Mouse (Mus musculus) megakaryocyte-erythroid progenitor cell, adult 5-6 weeks (primary cell): ENCODE results near the gene B430305J03Rik. TPM values are rescaled to one million over a fixed set of nuclear protein-coding genes. Genes with fewer than 3 reads are reported as not detected.

Experiments
- ATAC-seq: replicated peaks from 2 replicates; pipeline ENCODE4 v1.8.0; 2016; ENCODE audit warnings: mild to moderate bottlenecking, inconsistent platforms; ENCODE audit not compliant: severe bottlenecking, poor library complexity, low FRiP score, low TSS enrichment
- total RNA-seq, 2 experiments: library from RNA; stranded (forward) in 1 of 2; stranded (reverse) in 1 of 2; fragments of 200-1000, 215-1000 nt in 1 of 2; fragments of >200 nt in 1 of 2; fragmentation: Nextera tagmentation in 1 of 2; gene quantifications; 2 replicates each; pipeline ENCODE4 v1.2.3; 2014 to 2017

Gene B430305J03Rik
- total RNA-seq, 2 experiments from 2014 or later = 0.05 to 0.28 TPM

DNA sequence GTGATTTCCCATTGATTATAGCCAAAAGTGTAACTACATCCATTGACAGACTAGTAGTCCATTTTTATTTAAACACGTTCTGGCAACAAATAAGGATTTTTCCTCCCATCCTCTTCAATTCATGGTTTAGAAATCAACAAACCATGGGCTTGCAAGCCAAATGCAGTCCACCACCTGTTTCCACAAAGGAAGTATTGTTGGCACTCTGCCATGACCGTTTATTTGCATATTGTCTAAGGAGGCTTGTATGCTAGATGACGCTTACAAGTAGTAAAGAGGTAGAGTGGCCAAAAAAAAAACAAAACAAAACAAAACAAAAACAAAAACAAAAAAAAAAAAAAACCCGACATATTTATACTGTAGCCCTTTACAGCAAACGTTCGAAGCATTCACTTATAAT is 7.6 kb downstream of the B430305J03Rik start:
- no peak for ATAC-seq

DNA sequence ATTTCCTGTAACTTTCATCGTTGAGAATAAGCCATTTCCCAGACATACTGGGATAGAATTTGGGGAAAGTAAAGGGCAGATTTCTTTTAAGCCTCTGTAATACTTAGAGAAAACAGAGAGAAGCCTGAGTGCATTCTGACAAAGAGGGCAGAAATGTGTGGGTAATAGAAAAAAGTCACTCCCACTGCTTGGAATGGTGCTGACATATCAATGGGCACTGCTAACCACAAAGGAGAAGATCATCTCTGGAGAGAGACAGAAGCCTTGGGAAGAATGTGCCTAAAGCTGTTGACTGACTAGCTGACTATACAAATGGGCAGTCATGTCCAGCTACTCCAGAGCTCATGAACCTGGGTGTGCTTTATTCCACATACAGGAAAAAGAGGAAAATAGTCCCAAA is 10.3 kb downstream of the B430305J03Rik start:
- no peak for ATAC-seq

DNA sequence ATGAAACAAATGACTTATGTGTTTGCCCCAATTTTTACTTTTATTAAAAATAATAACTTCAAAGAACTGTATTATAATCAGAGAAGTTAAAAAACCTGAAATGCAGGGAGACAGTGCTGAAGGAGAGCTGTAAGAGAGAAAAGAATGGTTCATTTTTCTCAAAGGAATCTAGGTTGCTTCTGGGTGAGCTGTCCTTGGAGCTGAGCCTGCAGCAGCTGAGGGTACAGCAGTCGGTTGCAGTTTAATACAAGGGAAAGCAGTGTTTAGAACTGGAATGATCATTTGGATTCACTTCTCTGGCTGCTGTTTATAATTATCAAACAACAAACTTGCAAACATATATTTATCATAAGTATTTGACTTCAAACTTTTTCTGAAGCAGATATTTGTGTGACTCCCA is 16.3 kb downstream of the B430305J03Rik start:
- no peak for ATAC-seq

DNA sequence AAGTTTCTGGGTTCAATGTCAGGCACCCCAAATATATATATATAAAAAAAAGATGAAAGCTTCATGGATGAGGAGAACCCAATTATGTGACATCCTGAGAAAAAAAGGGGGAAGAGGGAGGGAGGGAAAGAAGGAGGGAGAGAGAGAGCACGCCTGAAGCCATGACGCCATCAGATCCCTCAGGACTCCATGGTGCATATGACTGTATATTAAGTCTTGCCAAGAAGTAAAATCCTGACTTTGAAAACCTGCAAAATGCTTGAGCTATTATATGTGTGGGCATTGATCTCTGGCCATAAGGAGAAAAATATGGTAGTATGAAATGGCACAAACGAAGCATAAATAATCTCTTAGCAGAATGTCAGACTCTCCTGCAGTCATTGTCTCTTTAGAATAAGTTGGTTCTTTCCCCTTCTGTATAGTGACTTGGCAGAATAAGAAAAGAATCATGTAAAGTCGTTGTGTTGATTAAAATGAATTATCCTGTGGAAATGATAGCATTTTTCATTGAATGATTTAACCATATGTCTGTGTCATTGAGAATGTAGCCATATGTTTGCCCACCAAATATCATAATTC is 17.6 kb downstream of the B430305J03Rik start:
- ATAC-seq = no peak

DNA sequence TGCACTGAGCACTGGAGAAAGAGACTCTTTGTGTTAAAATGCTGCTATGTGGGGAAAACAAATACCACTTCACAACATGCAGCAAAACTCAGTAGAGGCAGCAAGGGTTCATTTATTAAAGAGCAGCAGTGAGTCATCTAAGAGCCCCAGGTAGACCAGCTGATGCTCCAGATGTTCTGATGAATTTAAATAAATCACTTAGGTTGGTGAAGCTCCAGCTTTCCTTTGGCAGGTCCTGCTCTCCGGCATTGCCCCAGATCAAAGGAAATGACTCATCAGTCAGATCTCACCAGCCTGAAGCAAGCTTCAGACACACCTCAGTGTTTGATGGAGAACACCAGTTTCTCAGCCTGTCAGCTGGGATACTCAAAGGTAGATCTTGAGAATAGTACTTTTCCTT is 20.1 kb downstream of the B430305J03Rik start:
- ATAC-seq = no peak

DNA sequence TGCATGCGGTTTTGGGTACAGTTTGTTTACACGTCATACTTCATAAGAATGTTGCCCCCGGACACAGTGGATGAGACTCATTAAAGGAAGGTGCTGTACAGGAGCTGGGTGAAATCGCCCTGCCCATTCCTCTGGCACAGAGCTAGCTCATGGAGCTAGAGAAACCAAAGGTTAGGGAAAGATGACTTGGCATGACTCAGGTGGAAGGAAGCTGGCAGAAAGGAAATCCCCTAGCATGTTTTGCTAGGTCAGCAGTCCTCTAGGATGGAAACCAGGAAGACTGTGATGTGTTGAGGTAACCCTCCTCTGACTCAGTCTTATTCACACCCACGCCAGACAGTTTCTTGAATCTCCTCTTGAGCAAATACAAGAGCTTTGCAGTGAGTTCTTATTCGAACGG is 21.7 kb downstream of the B430305J03Rik start:
- ATAC-seq = no peak

DNA sequence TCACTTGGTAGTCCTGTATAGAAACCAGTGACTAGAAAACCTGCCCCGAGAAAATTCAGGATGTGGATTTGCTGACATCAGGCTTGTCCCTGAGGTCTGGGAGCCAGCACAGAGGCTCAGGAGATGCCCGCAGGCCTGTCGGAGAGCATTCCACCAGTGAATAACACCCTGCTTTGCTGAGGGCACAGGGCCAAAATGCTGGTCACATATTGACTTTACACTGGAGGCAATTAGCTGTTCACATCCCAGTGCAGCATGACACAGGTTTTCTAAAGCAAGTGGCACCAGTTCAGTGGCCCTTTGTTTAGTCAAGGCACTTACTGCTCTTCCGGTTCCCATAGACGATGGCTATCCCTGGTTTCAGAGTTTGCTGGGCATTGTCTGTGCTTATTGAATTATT is 25.4 kb downstream of the B430305J03Rik start:
- no peak for ATAC-seq

DNA sequence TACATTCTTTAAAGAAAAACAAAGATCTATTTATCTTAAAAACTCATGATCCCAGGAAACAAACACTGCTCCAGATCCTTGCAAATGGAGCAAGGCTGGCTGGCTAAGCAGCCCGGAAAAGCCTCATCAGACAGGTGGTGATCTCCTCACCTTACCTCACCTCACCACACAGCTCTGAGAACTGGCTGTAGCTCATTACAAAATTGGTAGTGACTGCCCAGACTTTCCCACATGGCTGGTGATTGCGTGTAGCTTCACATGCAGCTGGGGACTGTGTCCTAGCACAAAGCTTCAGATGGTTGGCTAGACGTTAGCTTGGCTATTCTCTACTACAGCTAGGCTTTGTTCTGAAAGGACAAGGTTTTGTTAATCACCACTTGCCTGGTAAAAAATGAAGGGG is 28.5 kb downstream of the B430305J03Rik start:
- ATAC-seq = no peak

DNA sequence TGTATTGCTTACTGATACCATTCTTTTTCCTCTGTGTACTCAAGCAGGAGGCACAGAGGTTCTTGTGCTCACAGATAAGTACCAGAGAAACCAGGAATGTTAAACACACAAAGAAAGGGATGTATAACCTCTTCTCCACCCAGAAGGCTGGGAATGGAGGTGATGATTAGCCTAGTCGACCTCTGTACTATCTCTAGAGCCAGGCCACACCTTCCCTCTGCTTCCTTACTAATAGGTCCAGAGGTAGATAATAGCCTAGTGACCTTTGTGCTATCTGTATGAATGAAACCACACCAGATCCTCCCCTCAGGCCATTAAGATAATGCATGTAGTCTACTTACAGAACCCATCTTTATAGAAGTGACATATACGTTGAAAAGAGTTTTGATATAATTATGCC is 29.5 kb downstream of the B430305J03Rik start:
- no peak for ATAC-seq

DNA sequence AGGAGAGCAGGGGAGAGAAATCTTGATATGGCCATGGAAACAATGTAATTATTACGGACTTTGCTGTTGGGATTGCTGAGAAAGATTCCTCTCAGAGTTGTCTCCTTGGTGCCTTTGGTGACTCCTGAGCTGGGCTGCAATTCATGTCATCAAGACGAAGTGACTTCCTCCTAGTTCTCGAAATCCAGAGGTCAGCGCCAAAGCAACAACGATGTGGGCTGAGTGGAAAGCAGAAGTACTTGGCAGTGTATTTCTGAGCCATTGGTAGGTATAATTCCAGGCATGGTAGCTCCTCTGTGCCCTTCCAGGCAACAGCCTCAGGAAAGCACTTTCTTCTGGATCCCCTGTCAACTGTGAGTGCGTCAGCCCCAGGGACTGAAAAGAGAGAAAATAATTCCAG is 44.1 kb downstream of the B430305J03Rik start:
- ATAC-seq = no peak

DNA sequence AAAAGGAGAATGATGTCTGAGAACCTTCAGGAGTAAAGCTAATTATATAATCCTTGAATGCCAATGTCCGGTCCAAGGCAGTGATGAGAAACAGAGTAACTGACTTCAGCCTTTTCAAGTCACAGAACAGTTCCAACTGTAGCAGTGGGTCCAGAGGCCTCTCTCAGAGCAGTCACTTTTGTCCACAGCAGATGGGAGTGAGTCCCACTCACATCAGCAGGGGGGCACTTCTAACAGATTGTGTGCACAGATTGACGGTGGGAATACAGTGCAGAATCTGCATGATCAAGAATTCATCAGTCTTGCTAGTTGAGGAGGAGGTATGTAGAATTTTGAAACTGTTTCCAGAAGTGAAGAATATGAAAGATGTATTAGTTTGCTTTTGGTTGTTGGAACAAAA is 45.7 kb downstream of the B430305J03Rik start:
- no peak for ATAC-seq

DNA sequence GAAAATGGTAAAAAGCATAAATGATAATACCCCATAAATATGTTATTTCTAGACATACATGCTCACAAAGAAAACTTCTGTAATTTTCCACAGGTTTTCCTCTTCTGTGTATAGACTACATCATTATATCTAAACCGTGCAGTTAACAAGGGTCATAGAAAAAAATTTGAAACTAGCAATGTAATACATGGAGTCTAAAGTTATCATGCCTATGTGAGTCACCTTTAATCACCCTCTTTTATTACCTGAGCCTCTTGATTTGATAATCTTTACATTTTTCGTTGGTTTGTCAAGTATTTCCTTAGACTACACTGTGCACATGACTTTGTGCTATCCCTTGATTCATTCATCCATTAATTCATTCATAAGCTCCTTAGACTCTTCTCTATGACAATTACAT is 50.7 kb downstream of the B430305J03Rik start:
- no peak for ATAC-seq

Other genes starting within 250 kb of the B430305J03Rik start
- gene Rap2b, start 4.3 kb downstream of the B430305J03Rik start, total RNA-seq (2014; fragmentation: Nextera tagmentation) = 5.1 and 6.0 TPM in 2 replicates
- 9.6 and 11.4 TPM in 2 replicates for gene Rap2b, start 4.3 kb downstream of the B430305J03Rik start, total RNA-seq (2017)